Mouse (Mus musculus) heart, embryonic 12.5 days (tissue): Measurements from ENCODE around the gene Coro1b. TPM values are rescaled to one million over a fixed set of nuclear protein-coding genes. Genes with fewer than 3 reads are reported as not detected.
"Not testable (repeated sequence)": the region's sequence is repeated elsewhere in the genome, so short reads cannot be mapped to it uniquely, and the experiment has no call there.

Experiments used
- ATAC-seq: fragments of 200-750 bp; cut with Nextera tagmentation; 2 replicates; pipeline ENCODE4 v1.8.0; 2017; ENCODE audit warnings: moderate TSS enrichment, moderate library complexity; ENCODE audit not compliant: insufficient number of reproducible peaks, low FRiP score
- H3K27ac ChIP-seq: fragments of 300-500 bp; sonication (generic); 2 replicates; pipeline ENCODE4 v1.5.1; 2016; ENCODE audit warnings: mild to moderate bottlenecking, moderate library complexity; ENCODE audit not compliant: poor library complexity, severe bottlenecking
- H3K27me3 ChIP-seq: fragments of 300-500 bp; sonication (generic); replicated peaks from 2 replicates; pipeline ENCODE4 v1.6.1; 2016; ENCODE audit warnings: mild to moderate bottlenecking, moderate library complexity
- H3K36me3 ChIP-seq: fragments of 300-500 bp; sonication (generic); 2 replicates; pipeline ENCODE4 v1.6.1; 2016; ENCODE audit warnings: mild to moderate bottlenecking, moderate library complexity
- H3K4me1 ChIP-seq: fragments of 300-500 bp; sonication (generic); replicated peaks from 2 replicates; pipeline ENCODE4 v1.6.1; 2016; ENCODE audit warnings: mild to moderate bottlenecking
- H3K4me2 ChIP-seq: fragments of 300-500 bp; sonication (generic); 2 replicates; pipeline ENCODE4 v1.6.1; 2016; ENCODE audit warnings: mild to moderate bottlenecking, moderate library complexity
- H3K4me3 ChIP-seq: fragments of 300-500 bp; sonication (generic); 2 replicates; pipeline ENCODE4 v1.5.1; 2016; ENCODE audit warnings: mild to moderate bottlenecking
- H3K9ac ChIP-seq: fragments of 300-500 bp; sonication (generic); 2 replicates; pipeline ENCODE4 v1.6.1; 2016; ENCODE audit warnings: mild to moderate bottlenecking, moderate library complexity
- H3K9me3 ChIP-seq: fragments of 300-500 bp; sonication (generic); replicated peaks from 2 replicates; pipeline ENCODE4 v1.6.1; 2016; ENCODE audit warnings: mild to moderate bottlenecking, moderate library complexity
- WGBS: fragments of 180-500 bp; shearing (Covaris S2); methylation state at CpG from one replicate; pipeline ENCODE4 v1.1.7; 2016; 5-methylcytosine and 5-hydroxymethylcytosine counted together
- polyA plus RNA-seq: library from polyadenylated mRNA; unstranded; fragments of >200 nt; fragmentation: Nextera tagmentation; extraction: Ambion mirVana; gene quantifications from 2 replicates; pipeline ENCODE4 v1.2.1, GENCODE M21; 2016

The Coro1b gene
- polyA plus RNA-seq, 1 experiment from 2014 or later: 122 TPM

DNA sequence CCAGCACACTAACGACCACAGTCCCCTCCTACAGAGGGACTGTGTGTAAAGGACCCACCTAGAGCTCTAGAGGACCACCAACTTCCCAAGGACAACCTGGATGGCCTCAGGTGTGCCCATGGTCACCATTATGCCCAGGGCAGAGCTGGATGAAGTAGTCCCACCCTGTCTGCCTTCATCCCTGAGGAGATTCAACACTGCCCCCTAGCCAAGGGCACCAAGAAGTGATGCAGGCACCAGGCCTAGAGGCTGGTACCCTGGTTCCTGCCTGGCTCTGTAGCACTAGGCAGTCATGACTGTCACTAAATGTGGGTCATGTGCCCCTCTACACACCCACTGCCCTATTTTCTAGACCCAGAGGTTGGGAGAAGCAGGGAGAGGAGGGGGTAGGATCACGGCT lies 16.7 kb upstream of the Coro1b start:
- whole genome bisulfite sequencing: 83% methylated on average over 2 of the region's 2 CpGs
- Histone ChIP-seq H3K4me2 (no peak overlapping the region), H3K4me1 (peaks cover 18% of the 10 kb centered on the region), H3K27ac (no peak overlapping the region), H3K36me3 (peaks cover 57% of the 10 kb centered on the region), H3K9me3 (no peaks in the 10 kb centered on the region), H3K27me3 (no peaks in the 10 kb centered on the region), H3K4me3 (no peak overlapping the region), H3K9ac (no peak overlapping the region)
- no peak for ATAC-seq

DNA sequence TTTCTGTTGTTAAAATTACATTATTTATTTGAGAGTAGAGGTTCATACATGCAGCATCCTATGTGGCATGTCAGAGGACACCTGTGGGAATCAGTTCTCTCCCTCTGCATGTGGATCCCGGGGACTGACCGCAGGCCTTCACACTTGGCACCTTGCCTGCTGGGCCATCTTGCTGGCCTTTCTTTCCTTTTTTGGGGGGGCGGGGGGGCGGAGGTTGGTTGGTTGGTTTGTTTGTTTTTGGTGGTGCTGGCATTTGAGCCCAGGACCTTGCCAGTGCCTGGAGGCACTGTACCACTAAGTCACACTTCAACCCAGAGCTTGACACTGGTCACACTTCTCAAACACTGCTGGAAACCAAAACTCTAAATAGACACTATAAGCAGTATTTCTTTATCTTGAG lies 14.1 kb upstream of the Coro1b start:
- no peak for ATAC-seq
- H3K9ac ChIP-seq: no peak overlapping the region
- H3K4me3 ChIP-seq: no peak overlapping the region
- H3K9me3 ChIP-seq: no peaks in the 10 kb centered on the region
- H3K4me2 ChIP-seq: no peak overlapping the region
- H3K4me1 ChIP-seq: peaks cover 9% of the 10 kb centered on the region
- H3K27me3 ChIP-seq: peaks cover 8% of the 10 kb centered on the region
- no peak overlapping the region for H3K27ac ChIP-seq
- peaks cover 38% of the 10 kb centered on the region for H3K36me3 ChIP-seq
- WGBS: 78% methylated on average over 4 of the region's 4 CpGs

DNA sequence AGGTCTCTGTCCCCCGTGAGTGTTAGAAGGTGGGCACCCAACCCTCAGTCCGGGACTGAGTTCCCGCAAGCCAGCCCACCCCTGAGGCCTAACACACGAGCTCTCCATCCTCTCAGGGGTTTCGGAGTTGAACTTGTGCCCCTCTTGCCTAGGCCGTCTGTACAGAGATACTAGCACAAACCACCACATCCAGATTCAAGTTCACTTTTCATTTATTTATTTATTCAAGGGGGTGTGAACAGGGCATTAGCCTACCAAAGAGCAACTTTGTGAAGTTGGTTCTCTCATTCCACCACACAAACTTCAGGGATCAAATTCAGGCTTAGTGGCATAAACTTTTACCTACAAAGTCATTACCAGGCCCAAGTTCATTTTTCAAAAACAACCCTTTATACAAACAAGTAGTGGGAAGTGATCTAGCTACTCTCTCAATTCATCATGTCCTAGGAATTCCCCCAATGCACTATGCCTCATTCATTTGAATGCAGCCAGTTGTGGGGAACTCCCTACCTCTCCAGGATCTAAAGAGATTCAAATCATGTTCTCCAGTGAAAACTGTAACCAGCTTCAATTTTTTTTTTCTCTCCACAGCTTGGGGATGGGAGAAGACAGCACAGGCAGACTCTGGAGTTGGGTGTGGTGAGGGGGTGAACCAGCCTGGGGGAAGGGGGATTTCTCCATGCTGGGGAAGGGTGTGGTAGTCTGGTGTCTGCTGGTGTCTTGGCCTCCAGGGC lies 13.0 kb upstream of the Coro1b start:
- not testable (repeated sequence) for ATAC-seq
- WGBS: 72% methylated on average over 6 of the region's 6 CpGs

DNA sequence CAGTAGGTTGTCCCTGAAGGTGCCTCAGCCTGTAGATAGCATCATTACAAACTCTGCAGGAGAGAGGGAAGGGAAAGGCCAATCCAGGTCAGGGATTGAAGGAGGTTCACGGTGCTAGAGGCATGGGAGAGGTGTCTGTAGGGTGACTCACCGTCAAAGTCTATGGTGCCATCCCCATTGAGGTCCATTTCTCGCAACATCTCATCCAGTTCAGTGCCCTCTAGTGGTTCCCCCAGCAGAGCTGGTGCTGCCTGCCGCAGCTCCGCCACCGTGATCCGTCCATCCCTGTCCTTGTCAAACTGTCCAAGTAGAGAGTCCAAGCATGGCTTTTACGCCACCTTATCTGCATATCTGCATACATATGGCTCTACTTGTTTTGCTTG lies 12.5 kb upstream of the Coro1b start:
- not testable (repeated sequence) for H3K9ac ChIP-seq, ATAC-seq, H3K4me1 ChIP-seq, H3K9me3 ChIP-seq, H3K27ac ChIP-seq, H3K4me2 ChIP-seq, H3K27me3 ChIP-seq, H3K4me3 ChIP-seq
- H3K36me3 ChIP-seq: peaks cover 24% of the 10 kb centered on the region
- WGBS: 17% methylated on average over 8 of the region's 8 CpGs

More for the DNA sequence above, 13.0 kb upstream of the Coro1b start:
- H3K27me3 ChIP-seq, H3K9ac ChIP-seq, H3K4me3 ChIP-seq, H3K4me2 ChIP-seq, H3K4me1 ChIP-seq, H3K27ac ChIP-seq, H3K9me3 ChIP-seq: not testable (repeated sequence)
- peaks cover 28% of the 10 kb centered on the region for H3K36me3 ChIP-seq

DNA sequence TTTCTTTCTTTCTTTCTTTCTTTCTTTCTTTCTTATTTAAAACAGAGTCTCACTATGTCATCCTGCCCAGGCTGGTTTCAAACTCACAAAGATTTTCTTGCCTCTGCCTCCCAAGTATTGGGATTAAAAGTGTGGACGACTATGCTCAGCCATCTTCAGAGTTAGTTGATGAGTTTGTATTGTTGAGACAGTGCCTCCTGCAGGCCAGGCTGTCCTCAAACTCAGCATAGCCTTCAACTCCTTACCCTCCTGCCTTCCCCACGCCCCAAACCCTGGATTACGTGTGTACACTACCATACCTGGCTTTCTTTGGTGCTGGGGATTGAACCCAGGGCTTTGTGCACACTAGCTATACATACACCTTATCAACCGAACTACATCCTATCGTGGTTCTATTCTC lies 12.0 kb upstream of the Coro1b start:
- Histone ChIP-seq H3K9me3 (no peaks in the 10 kb centered on the region), H3K36me3 (peaks cover 19% of the 10 kb centered on the region), H3K4me1 (no peaks in the 10 kb centered on the region), H3K4me3 (no peak overlapping the region), H3K27ac (no peak overlapping the region), H3K4me2 (no peak overlapping the region), H3K9ac (no peak overlapping the region), H3K27me3 (peaks cover 8% of the 10 kb centered on the region)
- WGBS: 74% methylated on average over 5 of the region's 5 CpGs
- no peak for ATAC-seq

DNA sequence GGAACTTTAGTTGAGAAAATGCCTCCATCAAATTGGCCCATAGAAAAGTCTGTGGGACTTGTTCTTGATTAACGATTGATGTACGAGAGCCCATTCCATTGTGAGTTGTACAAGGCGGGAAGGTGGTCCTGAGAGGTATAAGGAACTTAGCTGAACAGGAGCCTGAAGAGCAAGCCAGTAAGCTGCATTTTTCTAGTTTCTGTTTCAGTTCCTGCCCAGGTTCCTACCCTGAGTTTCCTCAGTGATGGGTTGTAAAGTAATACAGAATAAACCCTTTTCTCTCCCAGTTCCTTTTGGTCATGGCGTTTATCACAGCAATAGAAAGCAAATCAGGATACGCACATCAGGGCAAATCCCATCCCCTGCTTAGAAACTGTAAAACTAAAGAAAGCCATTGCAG lies 10.5 kb upstream of the Coro1b start:
- Histone ChIP-seq H3K27me3 (peaks cover 8% of the 10 kb centered on the region), H3K4me3 (no peak overlapping the region), H3K4me1 (no peaks in the 10 kb centered on the region), H3K4me2 (no peak overlapping the region), H3K27ac (no peak overlapping the region), H3K36me3 (peaks cover 4% of the 10 kb centered on the region), H3K9ac (no peak overlapping the region), H3K9me3 (no peaks in the 10 kb centered on the region)
- no peak for ATAC-seq
- 84% methylated on average over 5 of the region's 5 CpGs for WGBS

DNA sequence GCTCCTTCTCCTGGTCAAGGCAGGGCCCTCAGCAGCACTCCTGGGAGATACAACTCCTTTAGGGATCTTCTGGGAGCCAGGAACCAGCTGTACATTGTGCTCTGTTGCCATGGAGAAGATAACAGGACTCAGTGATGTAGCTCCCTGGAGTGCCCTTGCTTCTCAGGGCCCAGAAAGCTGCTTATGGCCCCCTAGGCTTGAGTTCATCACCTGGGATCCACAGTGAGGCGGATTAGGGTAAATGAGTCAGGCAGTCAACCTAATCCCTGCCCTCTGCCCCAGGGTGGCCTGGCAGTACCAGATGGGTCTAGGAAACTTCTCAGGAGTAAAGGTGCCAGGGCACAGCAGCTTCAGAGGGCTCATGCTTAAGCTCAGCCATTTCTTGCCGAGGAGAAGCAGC lies 9.0 kb upstream of the Coro1b start, which contains the start of gene Gpr152:
Gpr152 (plus strand) TSS at position 342 of the 400 bp plus-strand sequence.
- Histone ChIP-seq H3K4me2 (no peak within 1 kb of the TSS), H3K27me3 (peaks cover 8% of the 10 kb centered on the region), H3K9ac (0 out of 2 replicates have a peak within 1 kb of the TSS, but pooled peaks have one; percentile 18), H3K4me3 (no peak within 1 kb of the TSS), H3K36me3 (no peaks in the 10 kb centered on the region), H3K4me1 (no peaks in the 10 kb centered on the region), H3K9me3 (no peaks in the 10 kb centered on the region), H3K27ac (no peak within 1 kb of the TSS)
- WGBS: 58% methylated on average over 2 of the region's 2 CpGs
- ATAC-seq: no peak

DNA sequence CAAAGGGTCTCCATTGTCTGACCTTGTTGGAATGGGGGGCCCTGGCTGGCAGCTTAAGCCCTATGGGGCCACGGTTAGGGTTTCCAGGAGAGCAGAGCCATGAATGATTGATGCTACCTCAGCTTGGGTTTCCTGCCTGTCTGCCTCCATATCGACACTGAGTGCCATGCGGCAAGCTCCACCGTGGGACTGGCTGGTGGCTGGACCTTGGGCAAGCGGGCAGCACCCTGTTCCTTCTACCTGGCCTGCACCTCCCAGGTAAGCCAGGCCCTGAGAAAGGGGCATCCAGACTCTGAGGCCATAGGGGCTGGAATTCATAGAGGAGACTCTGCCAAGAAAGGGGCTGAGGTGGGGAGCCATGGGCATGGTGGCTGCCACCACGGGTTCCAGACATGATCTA lies 8.3 kb upstream of the Coro1b start:
- no peak overlapping the region for H3K27ac ChIP-seq
- no peak overlapping the region for H3K4me3 ChIP-seq
- H3K27me3 ChIP-seq: peaks cover 8% of the 10 kb centered on the region
- no peak overlapping the region for H3K4me2 ChIP-seq
- no peaks in the 10 kb centered on the region for H3K4me1 ChIP-seq
- ATAC-seq: no peak
- WGBS: 82% methylated on average over 6 of the region's 6 CpGs
- H3K9me3 ChIP-seq: no peaks in the 10 kb centered on the region
- no peak overlapping the region for H3K9ac ChIP-seq
- H3K36me3 ChIP-seq: no peaks in the 10 kb centered on the region

DNA sequence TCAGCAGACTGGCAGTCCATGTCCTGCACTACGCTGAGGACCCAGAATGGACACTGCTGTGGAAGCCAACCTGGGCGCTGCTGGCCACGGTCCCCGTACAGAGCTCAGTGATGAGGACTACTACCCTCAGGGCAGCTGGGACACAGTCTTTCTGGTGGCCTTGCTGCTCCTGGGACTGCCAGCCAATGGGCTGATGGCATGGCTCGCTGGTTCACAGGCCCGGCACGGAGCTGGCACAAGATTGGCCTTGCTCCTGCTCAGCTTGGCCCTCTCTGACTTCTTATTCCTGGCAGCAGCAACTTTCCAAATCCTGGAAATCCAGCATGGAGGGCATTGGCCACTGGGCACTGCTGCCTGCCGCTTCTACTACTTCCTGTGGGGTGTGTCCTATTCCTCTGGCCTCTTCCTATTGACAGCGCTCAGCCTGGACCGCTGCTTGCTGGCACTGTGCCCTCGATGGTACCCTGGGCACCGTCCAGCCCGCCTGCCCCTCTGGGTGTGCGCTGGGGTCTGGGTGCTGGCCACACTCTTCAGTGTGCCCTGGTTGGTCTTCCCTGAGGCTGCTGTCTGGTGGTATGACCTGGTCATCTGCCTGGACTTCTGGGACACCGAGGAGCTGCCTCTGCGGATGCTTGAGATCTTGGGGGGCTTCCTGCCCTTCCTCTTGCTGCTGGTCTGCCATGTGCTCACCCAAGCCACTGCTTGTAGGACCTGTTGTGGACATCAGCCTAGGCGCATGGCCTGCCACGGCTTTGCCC lies 5.8 kb upstream of the Coro1b start:
- no peak overlapping the region for H3K27ac ChIP-seq
- peaks cover 3% of the 10 kb centered on the region; the same call in 1 of the 2 replicates for H3K27me3 ChIP-seq
- peak; percentile 30; the same call in 1 of the 2 replicates for ATAC-seq
- 0 out of 2 replicates have a peak, but pooled peaks cover 5% of the 10 kb centered on the region for H3K9me3 ChIP-seq
- no peaks in the 10 kb centered on the region for H3K36me3 ChIP-seq
- no peaks in the 10 kb centered on the region for H3K4me1 ChIP-seq
- H3K9ac ChIP-seq: no peak overlapping the region
- no peak overlapping the region for H3K4me2 ChIP-seq
- 86% methylated on average over 18 of the region's 18 CpGs for WGBS
- no peak overlapping the region for H3K4me3 ChIP-seq

DNA sequence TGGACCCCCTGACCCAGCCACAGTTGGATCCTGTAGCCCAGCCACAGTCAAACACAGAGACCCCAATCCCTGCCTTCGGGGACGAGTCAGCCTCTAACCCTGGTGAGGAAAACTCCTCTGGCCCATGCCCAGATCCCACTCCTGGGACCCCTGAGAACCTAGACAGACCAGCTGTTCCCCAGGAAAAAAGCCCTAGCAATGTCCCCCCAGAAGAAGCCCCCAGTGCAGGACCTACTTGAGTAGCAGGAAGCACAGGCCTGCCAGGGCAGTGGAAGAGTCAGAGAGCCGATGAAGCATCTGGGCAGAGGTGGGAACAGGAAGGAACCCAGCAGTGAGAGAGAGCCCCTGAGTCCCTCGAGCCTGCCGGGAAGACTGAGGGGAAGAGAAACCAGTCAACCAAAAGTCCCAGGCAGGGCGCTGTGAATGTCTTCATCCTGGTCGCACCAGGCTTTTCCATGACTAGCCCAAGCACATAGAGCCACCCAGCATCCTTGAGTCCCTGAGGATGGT lies 4.6 kb upstream of the Coro1b start, which contains the start of gene Cabp4:
Cabp4 (minus strand) TSS at position 275 of the 510 bp plus-strand sequence.
- H3K4me1 ChIP-seq: peaks cover 5% of the 10 kb centered on the region
- no peak within 1 kb of the TSS for H3K9ac ChIP-seq
- 0 out of 2 replicates have a peak, but pooled peaks cover 5% of the 10 kb centered on the region for H3K9me3 ChIP-seq
- H3K27me3 ChIP-seq: no peaks in the 10 kb centered on the region
- no peaks in the 10 kb centered on the region for H3K36me3 ChIP-seq
- H3K4me2 ChIP-seq: no peak within 1 kb of the TSS
- no peak within 1 kb of the TSS for H3K27ac ChIP-seq
- no peak for ATAC-seq
- no peak within 1 kb of the TSS for H3K4me3 ChIP-seq
- WGBS: 72% methylated on average over 7 of the region's 7 CpGs
